Mouse (Mus musculus): ENCODE measurements around the gene Rnaseh2c.

- TF ChIP-seq POLR2A (IDR thresholded peaks at IDR 0.05; ENCODE audit: low read depth, low read length) (peak; percentile 76), CTCF (IDR thresholded peaks at IDR 0.05; ENCODE audit: extremely low read depth, insufficient read length, insufficient replicate concordance, low read depth, low read length) (no peak; the same call in 1 of the 2 replicates)
Observed at GRCm38 (mm10) chr19:5609547-5610404, 8.1 kb downstream of the Rnaseh2c start, which contains the start of gene Kat5.
